In the genomic region with DNA sequence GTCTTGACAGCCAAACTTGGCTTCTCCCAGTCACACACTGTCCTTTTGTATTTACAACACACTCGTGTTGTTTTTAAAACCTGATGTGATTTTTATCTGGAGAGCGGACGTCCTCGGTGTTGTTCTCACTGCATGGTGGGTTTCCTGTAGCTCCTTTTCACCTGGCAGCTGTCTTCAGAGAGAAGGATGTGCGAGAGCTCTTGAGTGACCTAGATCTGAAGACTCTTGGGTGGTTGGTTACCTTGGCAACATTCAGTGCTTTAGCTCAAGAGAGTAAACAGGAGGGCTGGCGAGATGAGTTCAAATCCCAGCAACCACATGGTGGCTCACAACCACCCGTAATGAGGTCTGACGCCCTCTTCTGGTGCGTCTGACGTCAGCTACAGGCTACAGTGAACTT, we compare ENCODE assay signal across 9 mouse cellular contexts.
A peak's percentile ranks its signal among the peaks of the same experiment; 100 is the strongest.
DNase-seq lines count a peak whose midpoint lies in the region.
"Had no signal": no experiment of that assay in that cellular context is flagged by ENCODE, and none has a peak within 500 bp of the region (broad histone marks: within the 10 kb centered on the region; RNA-seq: fewer than 3 reads in every experiment).

No protein-coding gene starts in this region.

- peak; percentile 31 for DNase-seq in lung, postnatal 10 days
- DNase-seq in lung, postnatal 4 days: no peak
- peak; percentile 91 for DNase-seq in T-cell, adult 2 months (ENCODE audit: low spot score)
- DNase-seq in lung, postnatal 25 days (ENCODE audit: low spot score): peak; percentile 59
- DNase-seq in thymus, postnatal 25 days: peak; percentile 72
- no peak for DNase-seq in testis, postnatal 10 days (ENCODE audit: low spot score)
- DNase-seq in adipocyte (ENCODE audit: low spot score): no peak
- DNase-seq: cerebellum, postnatal 10 days; liver had no signal

Comparison
In these comparisons a context has a peak if more than half of its experiments do, and no peak if none do; other contexts are left out.
1. DNase-seq: peak in lung, postnatal 10 days (single experiment), T-cell, adult 2 months (single experiment), lung, postnatal 25 days (single experiment) and thymus, postnatal 25 days (single experiment); none in lung, postnatal 4 days (0 of 2), testis, postnatal 10 days (single experiment) and adipocyte (single experiment).